Mouse (Mus musculus) lung, embryonic 14.5 days (tissue): ENCODE results near the gene Cdh4. TPM values are rescaled to one million over a fixed set of nuclear protein-coding genes. Genes with fewer than 3 reads are reported as not detected.

ENCODE experiments used
- ATAC-seq: fragments of 200-750 bp; cut with Nextera tagmentation; 2 replicates; pipeline ENCODE4 v1.8.0; 2017; ENCODE audit warnings: mild to moderate bottlenecking, moderate TSS enrichment, moderate library complexity; ENCODE audit not compliant: insufficient read depth
- DNase-seq: peaks from one replicate; pipeline ENCODE4 v3.0.0-alpha.2; 2015
- H3K27ac ChIP-seq: fragments of 300-500 bp; sonication (generic); 2 replicates; pipeline ENCODE4 v1.5.1; 2014; ENCODE audit warnings: low read depth, mild to moderate bottlenecking, moderate library complexity
- H3K27me3 ChIP-seq: fragments of 300-500 bp; sonication (generic); 2 replicates; pipeline ENCODE4 v1.6.1; 2014; ENCODE audit warnings: low read length, control low read depth; ENCODE audit not compliant: insufficient read depth
- H3K36me3 ChIP-seq: fragments of 300-500 bp; sonication (generic); 2 replicates; pipeline ENCODE4 v1.6.1; 2014; ENCODE audit warnings: control low read depth; ENCODE audit not compliant: insufficient read depth
- H3K4me1 ChIP-seq: fragments of 300-500 bp; sonication (generic); 2 replicates; pipeline ENCODE4 v1.6.1; 2014; ENCODE audit warnings: antibody characterized with exemption, control low read depth; ENCODE audit not compliant: insufficient read depth
- H3K4me2 ChIP-seq: fragments of 300-500 bp; sonication (generic); 2 replicates; pipeline ENCODE4 v1.6.1; 2014; ENCODE audit warnings: mild to moderate bottlenecking
- H3K4me3 ChIP-seq: fragments of 300-500 bp; sonication (generic); 2 replicates; pipeline ENCODE4 v1.5.1; 2014; ENCODE audit warnings: low read depth, low read length
- H3K9ac ChIP-seq: fragments of 300-500 bp; sonication (generic); 2 replicates; pipeline ENCODE4 v1.6.1; 2014
- H3K9me3 ChIP-seq: fragments of 300-500 bp; sonication (generic); 2 replicates; pipeline ENCODE4 v1.6.1; 2016; ENCODE audit warnings: low read depth, low read length, control low read depth
- CTCF ChIP-seq: IDR thresholded peaks from 2 replicates; pipeline ENCODE4 v1.5.1; 2016; ENCODE audit warnings: antibody characterized with exemption, low read depth
- WGBS: fragments of 180-500 bp; shearing (Covaris S2); extraction: QIAGEN DNeasy Blood & Tissue Kit; methylation state at CpG from one replicate; pipeline ENCODE4 v1.1.7; 2014; 5-methylcytosine and 5-hydroxymethylcytosine counted together
- polyA plus RNA-seq: library from polyadenylated mRNA; unstranded; fragments of >200 nt; fragmentation: Nextera tagmentation; extraction: Ambion mirVana; gene quantifications from 2 replicates; pipeline ENCODE4 v1.2.1, GENCODE M21; 2014

The Cdh4 gene
- polyA plus RNA-seq, 1 experiment from 2014 or later: 4.9 TPM

GRCm38 (mm10) chr2:179591661-179592060 is 149.4 kb downstream of the Cdh4 start:
- 55% methylated on average over 5 of the region's 5 CpGs for WGBS

DNA sequence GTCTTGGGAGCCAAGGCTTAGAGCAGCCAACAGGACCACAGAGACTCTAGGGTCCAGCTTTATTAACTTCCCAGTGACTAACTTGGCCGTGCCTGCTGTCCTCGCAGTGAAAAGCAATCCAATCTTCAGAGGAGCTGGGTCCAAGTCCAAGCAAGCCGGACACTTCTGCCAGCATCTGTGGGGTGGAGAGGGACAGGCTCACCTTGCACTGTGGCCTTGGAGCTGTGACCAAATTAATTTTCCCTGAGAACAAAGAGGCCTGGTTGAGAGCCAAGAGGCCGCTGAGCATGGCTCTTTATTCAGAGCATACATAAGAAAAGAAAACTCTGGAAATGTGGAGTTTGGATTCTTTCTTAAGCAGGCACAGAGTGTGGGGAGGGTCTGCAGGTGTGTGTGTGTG is 152.8 kb downstream of the Cdh4 start:
- Histone ChIP-seq H3K27me3 (no peaks in the 10 kb centered on the region), H3K4me3 (no peak overlapping the region), H3K4me1 (no peaks in the 10 kb centered on the region), H3K4me2 (no peak overlapping the region), H3K9me3 (no peaks in the 10 kb centered on the region), H3K27ac (no peak overlapping the region), H3K9ac (no peak overlapping the region), H3K36me3 (no peaks in the 10 kb centered on the region)
- no peak for TF ChIP-seq CTCF
- ATAC-seq (no peak), DNase-seq (no peak)
- WGBS: 78% methylated on average over 4 of the region's 4 CpGs

More at GRCm38 (mm10) chr2:179591661-179592060, 149.4 kb downstream of the Cdh4 start:
- H3K9me3 ChIP-seq: no peaks in the 10 kb centered on the region
- no peak overlapping the region for H3K4me3 ChIP-seq
- no peak overlapping the region for H3K9ac ChIP-seq
- H3K27me3 ChIP-seq: no peaks in the 10 kb centered on the region
- H3K36me3 ChIP-seq: no peaks in the 10 kb centered on the region
- no peak overlapping the region for H3K4me2 ChIP-seq
- H3K4me1 ChIP-seq: no peaks in the 10 kb centered on the region
- TF ChIP-seq CTCF: no peak
- DNase-seq (no peak), ATAC-seq (no peak)
- no peak overlapping the region for H3K27ac ChIP-seq

- ATAC-seq (no peak), DNase-seq (no peak)
- H3K4me3 ChIP-seq: no peak overlapping the region
- no peaks in the 10 kb centered on the region for H3K36me3 ChIP-seq
- 85% methylated on average over 11 of the region's 11 CpGs for WGBS
- no peaks in the 10 kb centered on the region for H3K27me3 ChIP-seq
- no peak for TF ChIP-seq CTCF
- no peak overlapping the region for H3K9ac ChIP-seq
- H3K27ac ChIP-seq: no peak overlapping the region
- H3K4me1 ChIP-seq: no peaks in the 10 kb centered on the region
- H3K4me2 ChIP-seq: no peak overlapping the region
- H3K9me3 ChIP-seq: no peaks in the 10 kb centered on the region
Observed at GRCm38 (mm10) chr2:179598886-179599285, 156.7 kb downstream of the Cdh4 start.

DNA sequence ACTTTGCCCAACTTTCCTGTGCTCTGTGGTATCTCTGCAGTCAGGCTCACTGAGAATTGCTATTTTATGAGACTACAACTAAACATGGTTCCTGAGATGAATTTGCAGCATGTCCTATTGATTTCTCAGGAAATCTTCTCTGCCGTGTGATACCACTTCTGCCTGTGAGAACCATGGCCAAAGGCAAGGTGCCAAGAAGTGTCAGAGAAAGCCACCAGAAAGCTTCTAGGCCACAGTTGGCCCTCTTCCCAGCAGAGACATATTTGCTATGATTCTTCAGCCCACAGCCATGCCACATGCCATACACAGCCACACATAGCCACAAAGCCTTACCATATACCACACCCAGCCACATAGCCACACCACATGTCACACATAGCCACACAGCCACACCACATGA is 157.7 kb downstream of the Cdh4 start:
- DNase-seq (no peak), ATAC-seq (no peak)
- no peaks in the 10 kb centered on the region for H3K4me1 ChIP-seq
- no peaks in the 10 kb centered on the region for H3K36me3 ChIP-seq
- no peak overlapping the region for H3K9ac ChIP-seq
- no peaks in the 10 kb centered on the region for H3K9me3 ChIP-seq
- TF ChIP-seq CTCF: no peak
- WGBS: 59% methylated on average over 1 of the region's 1 CpGs
- H3K4me3 ChIP-seq: no peak overlapping the region
- no peak overlapping the region for H3K4me2 ChIP-seq
- no peak overlapping the region for H3K27ac ChIP-seq
- H3K27me3 ChIP-seq: no peaks in the 10 kb centered on the region

GRCm38 (mm10) chr2:179600347-179600746 is 158.1 kb downstream of the Cdh4 start:
- no peaks in the 10 kb centered on the region for H3K4me1 ChIP-seq
- no peaks in the 10 kb centered on the region for H3K36me3 ChIP-seq
- no peak overlapping the region for H3K27ac ChIP-seq
- no peak overlapping the region for H3K4me3 ChIP-seq
- DNase-seq: no peak
- H3K27me3 ChIP-seq: no peaks in the 10 kb centered on the region
- no peak overlapping the region for H3K9ac ChIP-seq
- no peaks in the 10 kb centered on the region for H3K9me3 ChIP-seq
- ATAC-seq: no peak
- TF ChIP-seq CTCF: no peak
- 77% methylated on average over 2 of the region's 2 CpGs for WGBS
- no peak overlapping the region for H3K4me2 ChIP-seq

DNA sequence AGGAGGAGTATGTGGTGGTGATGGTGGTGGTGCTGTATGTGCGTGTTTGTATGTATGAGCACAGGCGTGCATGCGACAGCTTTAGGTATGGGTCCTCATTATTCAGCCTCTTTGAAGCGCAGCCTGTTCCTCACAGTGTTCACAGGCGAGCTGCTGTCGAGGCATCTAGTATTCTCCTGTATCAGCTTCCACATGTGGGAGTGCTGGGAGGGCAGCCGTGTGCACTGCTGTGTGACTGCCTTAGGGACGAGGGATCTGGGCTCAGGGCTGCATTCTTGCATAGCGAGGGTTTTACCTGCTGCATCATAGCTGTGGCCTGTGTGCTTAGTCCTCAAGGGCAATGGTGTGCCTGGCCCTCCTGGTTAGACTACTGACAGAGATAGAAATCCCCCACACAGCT is 158.9 kb downstream of the Cdh4 start:
- no peak overlapping the region for H3K4me2 ChIP-seq
- H3K27me3 ChIP-seq: no peaks in the 10 kb centered on the region
- DNase-seq (no peak), ATAC-seq (no peak)
- WGBS: 80% methylated on average over 9 of the region's 9 CpGs
- no peaks in the 10 kb centered on the region for H3K36me3 ChIP-seq
- H3K4me3 ChIP-seq: no peak overlapping the region
- no peak overlapping the region for H3K9ac ChIP-seq
- no peak for TF ChIP-seq CTCF
- no peak overlapping the region for H3K27ac ChIP-seq
- no peaks in the 10 kb centered on the region for H3K9me3 ChIP-seq
- no peaks in the 10 kb centered on the region for H3K4me1 ChIP-seq

DNA sequence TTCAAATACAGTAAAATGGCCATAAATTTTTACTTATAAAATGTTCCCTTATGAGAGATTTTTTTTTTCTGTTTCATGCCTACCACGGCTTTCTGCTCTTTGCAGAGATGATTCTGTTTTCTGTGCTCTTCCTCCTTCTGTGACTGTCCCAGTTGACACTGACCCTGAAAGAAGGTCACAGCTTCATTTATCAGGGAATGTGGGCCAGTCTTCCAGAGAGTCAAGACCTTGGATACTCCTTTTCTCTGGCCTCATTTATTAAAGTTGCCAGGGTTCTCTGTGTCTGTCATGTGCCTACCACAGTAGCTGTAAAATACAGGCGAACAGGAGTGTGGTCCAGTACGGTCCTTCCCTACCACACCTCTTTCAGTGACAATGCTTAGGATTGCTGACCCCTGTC is 162.5 kb downstream of the Cdh4 start:
- no peak for TF ChIP-seq CTCF

GRCm38 (mm10) chr2:179605255-179605654 is 163.0 kb downstream of the Cdh4 start:
- no peaks in the 10 kb centered on the region for H3K4me1 ChIP-seq
- ATAC-seq (no peak), DNase-seq (no peak)
- WGBS: 63% methylated on average over 10 of the region's 10 CpGs
- no peak overlapping the region for H3K4me3 ChIP-seq
- no peak overlapping the region for H3K4me2 ChIP-seq
- no peak overlapping the region for H3K9ac ChIP-seq
- H3K27me3 ChIP-seq: no peaks in the 10 kb centered on the region
- H3K27ac ChIP-seq: no peak overlapping the region
- no peak for TF ChIP-seq CTCF
- H3K9me3 ChIP-seq: no peaks in the 10 kb centered on the region
- no peaks in the 10 kb centered on the region for H3K36me3 ChIP-seq

More for the DNA sequence above, 162.5 kb downstream of the Cdh4 start:
- Histone ChIP-seq H3K27ac (no peak overlapping the region), H3K9me3 (no peaks in the 10 kb centered on the region), H3K9ac (no peak overlapping the region), H3K27me3 (no peaks in the 10 kb centered on the region), H3K4me1 (no peaks in the 10 kb centered on the region), H3K4me3 (no peak overlapping the region), H3K36me3 (no peaks in the 10 kb centered on the region), H3K4me2 (no peak overlapping the region)
- DNase-seq: no peak
- 64% methylated on average over 3 of the region's 3 CpGs for WGBS
- ATAC-seq: no peak
